Mouse (Mus musculus) hindbrain, embryonic 14.5 days (tissue): Measurements from ENCODE around the gene Fbxl12. TPM values are rescaled to one million over a fixed set of nuclear protein-coding genes. Genes with fewer than 3 reads are reported as not detected.

Experiments used
- polyA plus RNA-seq: library from polyadenylated mRNA; unstranded; fragments of >200 nt; fragmentation: Nextera tagmentation; extraction: Ambion mirVana; gene quantifications from 2 replicates; pipeline ENCODE4 v1.2.1, GENCODE M21; 2014

The Fbxl12 gene
- polyA plus RNA-seq, 1 experiment from 2014 or later: 10.2 TPM

Other genes with a start within 250 kb of the Fbxl12 start
- gene Zfp26, start 184.6 kb downstream of the Fbxl12 start, polyA plus RNA-seq: 21.9 and 25.5 TPM in 2 replicates
- gene Zfp426, start 152.0 kb downstream of the Fbxl12 start, polyA plus RNA-seq: 37.3 and 39.4 TPM in 2 replicates
- gene Zfp266, start 123.3 kb downstream of the Fbxl12 start, polyA plus RNA-seq: 90.6 and 92.2 TPM in 2 replicates
- gene Zfp846, start 63.5 kb downstream of the Fbxl12 start, polyA plus RNA-seq: 43.0 and 44.7 TPM in 2 replicates
- 414 and 480 TPM in 2 replicates for gene Ubl5, start 1.9 kb downstream of the Fbxl12 start, polyA plus RNA-seq
- gene Pin1, start 7.3 kb upstream of the Fbxl12 start, polyA plus RNA-seq: 64.5 and 64.6 TPM in 2 replicates
- 185 and 207 TPM in 2 replicates for gene Olfm2, start 101.6 kb upstream of the Fbxl12 start, polyA plus RNA-seq
- gene Col5a3, start 170.3 kb upstream of the Fbxl12 start, polyA plus RNA-seq: 0.66 and 0.74 TPM in 2 replicates
- not detected in 2 replicates for gene Rdh8, start 173.7 kb upstream of the Fbxl12 start, polyA plus RNA-seq
- 5.8 and 6.9 TPM in 2 replicates for gene A230050P20Rik, start 223.9 kb upstream of the Fbxl12 start, polyA plus RNA-seq
- gene Angptl6, start 235.0 kb upstream of the Fbxl12 start, polyA plus RNA-seq: 11.8 and 12.8 TPM in 2 replicates
- gene Ppan, start 243.4 kb upstream of the Fbxl12 start, polyA plus RNA-seq: 39.5 and 40.5 TPM in 2 replicates